Comparison of ENCODE assay signal across 10 mouse cellular contexts in the genomic region with DNA sequence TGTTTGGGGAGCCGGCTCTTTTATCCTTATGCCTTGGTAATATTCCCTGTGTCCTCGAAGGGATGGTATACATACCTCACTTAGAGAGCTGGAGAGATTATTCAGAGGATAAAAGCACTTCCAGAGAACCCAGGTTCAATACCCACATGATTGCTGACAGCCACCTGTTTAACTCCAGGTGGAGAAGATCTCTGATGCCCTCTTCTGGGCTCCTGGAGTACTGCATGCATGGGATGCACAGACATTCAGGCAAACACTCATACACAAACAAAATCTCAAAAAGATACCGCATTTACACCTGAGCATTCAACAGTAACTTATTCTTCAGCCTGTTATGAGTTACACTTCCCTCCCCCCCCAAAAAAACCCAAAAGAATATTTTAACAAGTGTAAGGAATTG. TPM values are rescaled to one million over a fixed set of nuclear protein-coding genes. Genes with fewer than 3 reads are reported as not detected.
DNase-seq lines count a peak whose midpoint lies in the region; ATAC-seq and TF ChIP-seq lines count a peak whose summit lies in the region.
"Had no signal": no experiment of that assay in that cellular context is flagged by ENCODE, and none has a peak within 500 bp of the region (broad histone marks: within the 10 kb centered on the region; RNA-seq: fewer than 3 reads in every experiment).

No protein-coding gene starts in this region.

- H3K4me3 ChIP-seq in heart, embryonic 12.5 days, result no peak overlapping the region
- no peak overlapping the region for H3K4me3 ChIP-seq in bone marrow, adult 2 months (replicated peaks; ENCODE audit: control insufficient read depth, low read depth, low read length)
- H3K4me3 ChIP-seq in hindbrain, embryonic 14.5 days (replicated peaks; ENCODE audit: low read length), result no peak overlapping the region

- ATAC-seq in heart, embryonic 12.5 days (ENCODE audit: insufficient number of reproducible peaks, low FRiP score), result no peak
- ATAC-seq in frontal cortex, adult (ENCODE audit: low TSS enrichment), result no peak
- no peak for ATAC-seq in hindbrain, embryonic 14.5 days (ENCODE audit: low FRiP score)

- peaks cover 4% of the 10 kb centered on the region; the same call in 1 of the 2 replicates for H3K4me1 ChIP-seq in heart, embryonic 12.5 days (replicated peaks)
- no peaks in the 10 kb centered on the region; the same call in 1 of the 2 replicates for H3K4me1 ChIP-seq in bone marrow, adult 2 months (ENCODE audit: control insufficient read depth, insufficient read depth, low read length)
- no peaks in the 10 kb centered on the region for H3K4me1 ChIP-seq in hindbrain, embryonic 14.5 days (replicated peaks; ENCODE audit: control insufficient read depth, insufficient read depth, low read length)

- no peaks in the 10 kb centered on the region for H3K9me3 ChIP-seq in heart, embryonic 12.5 days (replicated peaks)
- no peaks in the 10 kb centered on the region for H3K9me3 ChIP-seq in hindbrain, embryonic 14.5 days (ENCODE audit: control insufficient read depth, low read length)

- no peaks in the 10 kb centered on the region for H3K27me3 ChIP-seq in heart, embryonic 12.5 days (replicated peaks)
- no peaks in the 10 kb centered on the region for H3K27me3 ChIP-seq in hindbrain, embryonic 14.5 days (ENCODE audit: control insufficient read depth, insufficient read depth, low read length)

- no peak for TF ChIP-seq POLR2A in bone marrow, adult 2 months (IDR thresholded peaks at IDR 0.05; ENCODE audit: borderline replicate concordance, control insufficient read depth, low read depth, low read length)

- no peak overlapping the region for H3K27ac ChIP-seq in heart, embryonic 12.5 days (ENCODE audit: poor library complexity, severe bottlenecking)
- H3K27ac ChIP-seq in bone marrow, adult 2 months (ENCODE audit: control insufficient read depth, insufficient read depth, low read depth, low read length, poor library complexity), result no peak overlapping the region
- no peak overlapping the region for H3K27ac ChIP-seq in hindbrain, embryonic 14.5 days

- H3K36me3 ChIP-seq in heart, embryonic 12.5 days, result peaks cover 41% of the 10 kb centered on the region
- H3K36me3 ChIP-seq in hindbrain, embryonic 14.5 days (replicated peaks; ENCODE audit: control insufficient read depth, insufficient read depth), result peaks cover 29% of the 10 kb centered on the region

- no peak overlapping the region for H3K4me2 ChIP-seq in heart, embryonic 12.5 days
- no peak overlapping the region for H3K4me2 ChIP-seq in hindbrain, embryonic 14.5 days (replicated peaks)

- peak; percentile 56 for DNase-seq in heart, postnatal 4 days
- peak; percentile 74 to 79 for DNase-seq in B cell, adult 2 months
- DNase-seq in lung, postnatal 10 days, result peak; percentile 45
- DNase-seq in thymus, postnatal 4 days, result peak; percentile 93
- no peak for DNase-seq in hindbrain, embryonic 14.5 days (ENCODE audit: low spot score)

- WGBS in heart, embryonic 12.5 days, result 91% methylated on average over 3 of the region's 3 CpGs
- 85% methylated on average over 3 of the region's 3 CpGs for WGBS in bone marrow, adult 2 months
- over 99% methylated on average over 3 of the region's 3 CpGs for WGBS in hindbrain, embryonic 14.5 days

- no peak overlapping the region for H3K9ac ChIP-seq in heart, embryonic 12.5 days
- H3K9ac ChIP-seq in hindbrain, embryonic 14.5 days, result no peak overlapping the region

- TF ChIP-seq CTCF in bone marrow, adult 2 months (IDR thresholded peaks at IDR 0.05; ENCODE audit: control insufficient read depth, insufficient read depth, low read length), result peak; percentile 56

RNA-seq across cellular contexts. Expression of gene Esrp2, which starts 20.9 kb away (rescaled TPM):
- under 1 TPM; 0.54 to 0.91 TPM for total RNA-seq in heart, postnatal 4 days (2021)
- polyA plus RNA-seq in heart, embryonic 12.5 days (2016; fragmentation: Nextera tagmentation; extraction: Ambion mirVana), result 0.77 and 0.85 TPM in 2 replicates
- not detected in 2 replicates for polyA plus RNA-seq in bone marrow, adult 2 months (2011; ENCODE audit: insufficient read depth, insufficient read length, low replicate concordance, missing spikeins)
- 0.19 TPM in 1 of 2 replicates, not detected in the other for polyA plus RNA-seq in hindbrain, embryonic 14.5 days (2014; fragmentation: Nextera tagmentation; extraction: Ambion mirVana)
- total RNA-seq: hematopoietic stem cell, adult 5-6 weeks had no signal
- polyA plus RNA-seq: neural tube, embryonic 14.5 days had no signal

RNA-seq across cellular contexts. Expression of gene Pla2g15, which starts 34.3 kb away (rescaled TPM):
- 1 to 10 TPM; 4.2 to 4.9 TPM for total RNA-seq in heart, postnatal 4 days (2021)
- 10.5 and 11.4 TPM in 2 replicates for polyA plus RNA-seq in heart, embryonic 12.5 days (2016; fragmentation: Nextera tagmentation; extraction: Ambion mirVana)
- polyA plus RNA-seq in bone marrow, adult 2 months (2011; ENCODE audit: insufficient read depth, insufficient read length, low replicate concordance, missing spikeins), result 8.4 and 20.8 TPM in 2 replicates
- 7.9 and 9.1 TPM in 2 replicates for polyA plus RNA-seq in hindbrain, embryonic 14.5 days (2014; fragmentation: Nextera tagmentation; extraction: Ambion mirVana)

RNA-seq across cellular contexts. Expression of gene Slc7a6, which starts 52.8 kb away (rescaled TPM):
- 10 to 100 TPM; 17.1 to 18.9 TPM for total RNA-seq in heart, postnatal 4 days (2021)
- polyA plus RNA-seq in heart, embryonic 12.5 days (2016; fragmentation: Nextera tagmentation; extraction: Ambion mirVana), result 35.4 and 36.5 TPM in 2 replicates
- polyA plus RNA-seq in bone marrow, adult 2 months (2011; ENCODE audit: insufficient read depth, insufficient read length, low replicate concordance, missing spikeins), result 3.7 and 8.3 TPM in 2 replicates
- polyA plus RNA-seq in hindbrain, embryonic 14.5 days (2014; fragmentation: Nextera tagmentation; extraction: Ambion mirVana), result 65.8 and 67.3 TPM in 2 replicates

RNA-seq across cellular contexts. Expression of gene Nfatc3, which starts 57.3 kb away (rescaled TPM):
- 10 to 100 TPM; 24.2 to 26.4 TPM for total RNA-seq in heart, postnatal 4 days (2021)
- polyA plus RNA-seq in heart, embryonic 12.5 days (2016; fragmentation: Nextera tagmentation; extraction: Ambion mirVana), result 4.6 and 5.3 TPM in 2 replicates
- 8.5 and 17.8 TPM in 2 replicates for polyA plus RNA-seq in bone marrow, adult 2 months (2011; ENCODE audit: insufficient read depth, insufficient read length, low replicate concordance, missing spikeins)
- 2.5 and 2.6 TPM in 2 replicates for polyA plus RNA-seq in hindbrain, embryonic 14.5 days (2014; fragmentation: Nextera tagmentation; extraction: Ambion mirVana)
